Mouse (Mus musculus): ENCODE results near the gene Uhmk1. TPM values are rescaled to one million over a fixed set of nuclear protein-coding genes. Genes with fewer than 3 reads are reported as not detected.
A peak's percentile ranks its signal among the peaks of the same experiment; 100 is the strongest.
"Not testable (repeated sequence)": the region's sequence is repeated elsewhere in the genome, so short reads cannot be mapped to it uniquely, and the experiment has no call there.

The Uhmk1 gene
- 15.9 and 16.0 TPM in 2 replicates for polyA plus RNA-seq (2011; ENCODE audit: insufficient read depth, insufficient read length, low replicate concordance, missing spikeins)

DNA sequence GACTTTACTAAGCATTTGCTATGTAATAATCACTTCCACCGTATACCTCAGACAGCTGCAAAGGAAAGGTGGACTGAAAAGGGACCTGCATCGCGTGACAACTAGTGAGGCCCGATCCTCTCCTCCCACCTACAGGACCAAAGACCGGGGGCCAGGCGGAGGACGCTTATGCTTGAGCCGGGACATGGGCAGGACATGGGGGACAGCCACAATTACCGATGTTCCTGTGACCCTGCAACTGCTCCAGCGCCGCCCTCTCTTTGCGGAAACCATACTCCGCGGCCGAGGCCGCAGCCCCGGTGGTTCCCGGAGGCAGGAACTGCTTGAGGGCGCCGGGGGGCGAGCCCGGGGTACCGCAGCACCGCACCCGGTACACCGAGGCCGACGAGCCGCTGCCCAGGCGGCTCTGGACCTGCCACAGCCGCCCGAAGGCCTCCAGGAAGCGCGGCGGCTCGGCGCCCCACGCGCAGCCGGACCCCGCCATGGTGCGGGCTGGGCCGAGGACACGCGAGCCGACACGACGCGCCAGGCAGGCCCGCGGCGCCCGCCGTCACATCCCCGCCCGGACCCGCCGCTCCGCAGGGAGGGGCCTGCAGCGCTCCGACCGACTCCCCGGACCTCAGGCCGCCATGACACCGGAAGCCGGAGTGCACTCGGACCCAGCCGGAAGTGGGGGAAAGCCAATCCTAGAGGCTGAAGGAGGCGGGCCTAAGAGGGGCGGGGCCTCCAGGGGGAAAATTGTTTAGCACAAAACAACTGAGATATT, at the start of gene Uhmk1:
Gene Uhmk1, minus strand, starts transcription at position 641 of the 766 bp plus-strand sequence.
- peak within 1 kb of the TSS; percentile 91 for H3K27ac ChIP-seq (ENCODE audit: control insufficient read depth, insufficient read depth, low read depth, low read length, poor library complexity)
- H3K4me1 ChIP-seq (ENCODE audit: control insufficient read depth, insufficient read depth, low read length): no peaks in the 10 kb centered on the region; the same call in 1 of the 2 replicates
- TF ChIP-seq CTCF (IDR thresholded peaks at IDR 0.05; ENCODE audit: control insufficient read depth, insufficient read depth, low read length): no peak
- peak; percentile 51; the same call in 1 of the 2 replicates for TF ChIP-seq POLR2A (IDR thresholded peaks at IDR 0.05; ENCODE audit: borderline replicate concordance, control insufficient read depth, low read depth, low read length)
- H3K4me3 ChIP-seq (replicated peaks; ENCODE audit: control insufficient read depth, low read depth, low read length): peak within 1 kb of the TSS; percentile 84
- WGBS: under 1% methylated on average over 70 of the region's 70 CpGs

DNA sequence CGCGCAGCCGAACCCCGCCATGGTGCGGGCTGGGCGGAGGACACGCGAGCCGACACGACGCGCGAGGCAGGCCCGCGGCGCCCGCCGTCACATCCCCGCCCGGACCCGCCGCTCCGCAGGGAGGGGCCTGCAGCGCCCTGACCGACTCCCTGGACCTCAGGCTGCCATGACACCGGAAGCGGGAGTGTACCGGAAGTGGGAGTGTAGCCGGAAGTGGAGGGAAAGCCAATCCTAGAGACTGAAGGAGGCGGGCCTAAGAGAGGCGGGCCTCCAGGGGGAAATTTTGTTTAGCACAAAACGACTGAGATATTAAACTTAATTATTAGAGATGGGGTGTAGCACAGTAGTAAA, 40.3 kb upstream of the Uhmk1 start:
- H3K4me3 ChIP-seq (replicated peaks; ENCODE audit: control insufficient read depth, low read depth, low read length): peak overlapping the region; percentile 66
- H3K4me1 ChIP-seq (ENCODE audit: control insufficient read depth, insufficient read depth, low read length): no peaks in the 10 kb centered on the region
- WGBS: 21% methylated on average over 32 of the region's 32 CpGs
- TF ChIP-seq POLR2A (IDR thresholded peaks at IDR 0.05; ENCODE audit: borderline replicate concordance, control insufficient read depth, low read depth, low read length) (peak; percentile 72; the same call in 1 of the 2 replicates), CTCF (IDR thresholded peaks at IDR 0.05; ENCODE audit: control insufficient read depth, insufficient read depth, low read length) (no peak)
- peak overlapping the region; percentile 37; the same call in 1 of the 2 replicates for H3K27ac ChIP-seq (ENCODE audit: control insufficient read depth, insufficient read depth, low read depth, low read length, poor library complexity)

DNA sequence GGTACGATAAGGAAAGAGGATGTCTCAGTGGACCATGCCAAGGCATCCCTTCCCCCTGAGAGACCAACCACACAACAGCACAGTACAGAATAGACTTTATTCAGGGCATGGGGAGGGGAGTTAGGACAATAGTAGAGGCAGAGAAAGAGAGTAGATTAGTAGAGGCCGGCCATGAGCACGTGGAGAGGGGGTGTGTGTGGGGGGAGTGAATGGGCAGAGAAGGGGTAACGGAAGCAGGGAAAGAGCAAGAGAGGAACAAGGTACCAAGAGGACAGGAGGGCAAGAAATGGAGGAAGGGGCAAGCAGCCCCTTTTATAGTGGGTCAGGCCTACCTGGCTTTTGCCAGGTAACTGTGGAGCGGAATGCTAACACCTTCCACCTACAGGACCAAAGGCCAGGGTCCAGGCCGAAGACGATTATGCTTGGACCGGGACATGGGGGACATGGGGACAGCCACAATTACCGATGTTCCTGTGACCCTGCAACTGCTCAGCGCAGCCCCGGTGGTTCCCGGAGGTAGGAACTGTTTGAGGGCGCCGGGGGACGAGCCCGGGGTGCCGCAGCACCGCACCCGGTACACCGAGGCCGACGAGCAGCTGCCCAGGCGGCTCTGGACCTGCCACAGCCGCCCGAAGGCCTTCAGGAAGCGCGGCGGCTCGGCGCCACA, 39.8 kb upstream of the Uhmk1 start:
- H3K27ac ChIP-seq (ENCODE audit: control insufficient read depth, insufficient read depth, low read depth, low read length, poor library complexity): peak overlapping the region; percentile 37; the same call in 1 of the 2 replicates
- 49% methylated on average over 30 of the region's 30 CpGs for WGBS
- TF ChIP-seq POLR2A (IDR thresholded peaks at IDR 0.05; ENCODE audit: borderline replicate concordance, control insufficient read depth, low read depth, low read length): no peak
- no peak for TF ChIP-seq CTCF (IDR thresholded peaks at IDR 0.05; ENCODE audit: control insufficient read depth, insufficient read depth, low read length)
- no peaks in the 10 kb centered on the region for H3K4me1 ChIP-seq (ENCODE audit: control insufficient read depth, insufficient read depth, low read length)
- H3K4me3 ChIP-seq (replicated peaks; ENCODE audit: control insufficient read depth, low read depth, low read length): peak overlapping the region; percentile 66

DNA sequence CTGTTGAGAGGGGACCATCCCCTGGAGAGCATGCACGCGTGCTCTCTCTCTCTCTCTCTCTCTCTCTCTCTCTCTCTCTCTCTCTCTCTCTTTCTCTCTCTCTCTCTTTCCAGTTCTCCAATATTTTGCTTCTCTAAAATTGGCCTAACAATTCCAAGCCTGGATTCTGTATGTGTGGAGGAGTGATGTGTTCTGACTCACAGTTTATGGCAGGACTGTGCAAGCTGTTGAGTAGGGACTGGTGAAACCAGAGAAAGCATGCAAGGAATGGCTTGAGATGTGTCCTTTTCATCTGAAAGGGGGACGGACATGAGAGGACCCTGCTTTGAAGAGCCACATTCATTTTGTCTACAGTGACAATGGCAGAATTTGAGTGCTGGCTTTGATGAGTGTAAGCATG, 29.8 kb upstream of the Uhmk1 start:
- WGBS: 81% methylated on average over 3 of the region's 3 CpGs
- TF ChIP-seq POLR2A (IDR thresholded peaks at IDR 0.05; ENCODE audit: borderline replicate concordance, control insufficient read depth, low read depth, low read length) (no peak), CTCF (IDR thresholded peaks at IDR 0.05; ENCODE audit: control insufficient read depth, insufficient read depth, low read length) (no peak)
- no peak overlapping the region for H3K4me3 ChIP-seq (replicated peaks; ENCODE audit: control insufficient read depth, low read depth, low read length)
- no peak overlapping the region for H3K27ac ChIP-seq (ENCODE audit: control insufficient read depth, insufficient read depth, low read depth, low read length, poor library complexity)
- no peaks in the 10 kb centered on the region for H3K4me1 ChIP-seq (ENCODE audit: control insufficient read depth, insufficient read depth, low read length)

DNA sequence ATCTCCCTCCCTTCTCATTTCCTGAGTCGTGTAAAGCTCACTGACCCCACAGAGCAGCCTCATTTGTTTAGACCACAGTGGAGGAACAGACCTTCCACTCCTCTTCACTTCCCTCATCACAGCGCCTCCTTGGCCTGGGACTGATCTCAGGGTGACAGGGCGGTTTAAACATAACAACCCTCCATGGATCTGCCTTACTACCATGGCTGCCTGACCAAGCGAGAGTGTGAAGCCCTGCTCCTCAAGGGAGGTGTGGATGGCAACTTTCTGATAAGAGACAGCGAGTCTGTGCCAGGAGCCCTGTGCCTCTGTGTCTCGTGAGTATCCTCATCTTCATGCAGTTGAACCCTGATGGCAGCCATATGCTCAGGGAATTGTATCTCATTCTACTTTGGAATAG, 17.5 kb upstream of the Uhmk1 start, which contains the start of gene Sh2d1b2:
Gene Sh2d1b2, plus strand, starts transcription at position 62 of the 400 bp plus-strand sequence.
- not testable (repeated sequence) for H3K27ac ChIP-seq (ENCODE audit: control insufficient read depth, insufficient read depth, low read depth, low read length, poor library complexity); H3K4me3 ChIP-seq (replicated peaks; ENCODE audit: control insufficient read depth, low read depth, low read length); H3K4me1 ChIP-seq (ENCODE audit: control insufficient read depth, insufficient read depth, low read length)
- 56% methylated on average over 6 of the region's 6 CpGs for WGBS

DNA sequence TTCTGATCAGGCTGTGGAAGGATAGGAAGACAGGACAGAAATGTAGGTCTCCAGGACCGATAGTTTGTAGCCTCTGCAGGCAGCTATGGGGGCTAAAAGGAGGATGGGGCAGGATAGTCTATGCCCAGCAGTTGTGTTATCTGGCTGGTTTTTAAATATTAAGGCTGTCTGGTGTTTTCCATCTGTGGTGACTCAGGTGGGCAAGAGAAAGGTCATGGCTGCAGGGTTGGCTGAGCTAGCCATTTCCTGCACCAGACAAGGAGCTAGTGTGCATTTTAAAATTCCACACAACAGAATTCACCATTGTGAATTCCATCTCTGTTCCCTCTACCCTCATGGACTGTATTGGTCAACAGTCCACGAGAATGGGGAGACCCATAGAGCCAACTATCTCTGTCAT, 8.1 kb upstream of the Uhmk1 start:
- WGBS: 60% methylated on average over 2 of the region's 2 CpGs
- TF ChIP-seq CTCF (IDR thresholded peaks at IDR 0.05; ENCODE audit: control insufficient read depth, insufficient read depth, low read length): no peak
- TF ChIP-seq POLR2A (IDR thresholded peaks at IDR 0.05; ENCODE audit: borderline replicate concordance, control insufficient read depth, low read depth, low read length): no peak
- no peak overlapping the region for H3K27ac ChIP-seq (ENCODE audit: control insufficient read depth, insufficient read depth, low read depth, low read length, poor library complexity)
- H3K4me3 ChIP-seq (replicated peaks; ENCODE audit: control insufficient read depth, low read depth, low read length): no peak overlapping the region
- no peaks in the 10 kb centered on the region for H3K4me1 ChIP-seq (ENCODE audit: control insufficient read depth, insufficient read depth, low read length)

DNA sequence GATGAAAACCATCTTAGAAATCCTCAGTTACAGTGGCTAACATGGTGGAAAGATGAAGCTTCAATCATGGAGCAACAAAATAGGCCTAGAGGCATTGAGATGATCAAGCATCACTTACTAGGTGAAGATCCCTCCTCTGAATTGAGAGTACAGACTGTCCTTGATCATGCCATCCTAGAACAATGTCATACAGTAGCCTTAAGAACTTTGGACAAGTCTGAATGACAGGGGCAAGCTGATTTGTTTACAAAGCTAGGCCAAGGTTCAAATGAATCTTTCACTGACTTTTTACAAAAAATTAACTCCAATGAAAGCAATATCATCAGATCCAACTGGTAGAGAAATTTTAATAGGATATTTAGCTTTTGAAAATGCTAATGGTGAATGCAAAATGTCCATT, 5.2 kb upstream of the Uhmk1 start:
- TF ChIP-seq CTCF (IDR thresholded peaks at IDR 0.05; ENCODE audit: control insufficient read depth, insufficient read depth, low read length) (no peak), POLR2A (IDR thresholded peaks at IDR 0.05; ENCODE audit: borderline replicate concordance, control insufficient read depth, low read depth, low read length) (no peak)
- Histone ChIP-seq H3K4me3 (replicated peaks; ENCODE audit: control insufficient read depth, low read depth, low read length) (no peak overlapping the region), H3K4me1 (ENCODE audit: control insufficient read depth, insufficient read depth, low read length) (no peaks in the 10 kb centered on the region), H3K27ac (ENCODE audit: control insufficient read depth, insufficient read depth, low read depth, low read length, poor library complexity) (no peak overlapping the region)

DNA sequence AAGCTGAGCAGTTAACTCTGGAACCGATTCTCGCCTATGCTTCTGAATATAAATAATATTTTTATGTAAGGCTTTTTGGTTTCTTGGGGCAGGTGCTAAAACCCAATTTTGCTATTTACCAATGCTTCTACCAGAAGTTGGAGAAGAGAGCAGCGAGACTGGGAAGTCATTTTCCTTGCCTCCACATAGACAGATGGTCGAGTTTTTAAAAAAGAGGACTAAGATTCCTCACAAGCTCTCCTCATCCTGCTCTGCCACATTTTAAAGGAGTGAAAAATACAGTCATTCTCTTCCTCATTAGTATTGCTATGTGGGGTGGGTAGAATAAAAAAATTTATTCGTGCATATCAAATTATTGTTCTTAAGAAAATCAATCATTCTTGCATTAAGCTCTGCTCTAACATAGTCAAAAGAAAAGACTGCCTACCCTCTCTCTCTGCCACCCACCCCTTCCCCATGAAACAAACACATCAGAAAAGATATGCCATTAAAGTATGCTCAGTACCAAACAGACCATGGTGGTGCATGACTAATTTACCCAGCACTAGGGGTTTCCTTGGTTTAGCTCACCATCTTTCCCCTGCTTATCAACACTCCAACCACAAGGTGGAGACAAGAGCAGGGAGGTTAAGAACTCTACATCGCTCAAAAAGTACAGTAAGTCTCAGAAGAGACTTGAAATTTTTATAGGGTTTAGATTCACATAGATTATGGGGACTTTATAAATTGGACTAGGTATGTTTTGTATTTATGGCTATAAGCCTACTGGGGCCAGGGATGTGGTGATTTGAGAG, 3.1 kb upstream of the Uhmk1 start:
- 70% methylated on average over 6 of the region's 6 CpGs for WGBS
- TF ChIP-seq CTCF (IDR thresholded peaks at IDR 0.05; ENCODE audit: control insufficient read depth, insufficient read depth, low read length) (no peak), POLR2A (IDR thresholded peaks at IDR 0.05; ENCODE audit: borderline replicate concordance, control insufficient read depth, low read depth, low read length) (no peak)

More for the DNA sequence above, 3.1 kb upstream of the Uhmk1 start:
- H3K4me1 ChIP-seq (ENCODE audit: control insufficient read depth, insufficient read depth, low read length): no peaks in the 10 kb centered on the region
- no peak overlapping the region for H3K27ac ChIP-seq (ENCODE audit: control insufficient read depth, insufficient read depth, low read depth, low read length, poor library complexity)
- no peak overlapping the region for H3K4me3 ChIP-seq (replicated peaks; ENCODE audit: control insufficient read depth, low read depth, low read length)

Data from bone marrow, adult 2 months (tissue).